Mouse (Mus musculus) stomach, embryonic 14.5 days (tissue): ENCODE measurements at regions not wholly inside any gene's neighbourhood (a gene's known extent, or its start where the extent isn't known, plus 50 kb on each side); places are given as distances from the start of the nearest gene placed in this dataset.

Experiments
- ATAC-seq: fragments of 200-750 bp; cut with Nextera tagmentation; 2 replicates; pipeline ENCODE4 v1.8.0; 2017; ENCODE audit warnings: low read depth, moderate TSS enrichment; ENCODE audit not compliant: insufficient number of reproducible peaks, insufficient read depth, low FRiP score
- H3K27ac ChIP-seq: fragments of 300-500 bp; sonication (generic); 2 replicates; pipeline ENCODE4 v1.5.1; 2014; ENCODE audit warnings: mild to moderate bottlenecking, low read length, moderate library complexity, mixed read lengths
- H3K27me3 ChIP-seq: fragments of 300-500 bp; sonication (generic); 2 replicates; pipeline ENCODE4 v1.6.1; 2014; ENCODE audit warnings: low read length, control low read depth, mixed read lengths; ENCODE audit not compliant: control insufficient read depth, insufficient read depth
- H3K36me3 ChIP-seq: fragments of 300-500 bp; sonication (generic); 2 replicates; pipeline ENCODE4 v1.6.1; 2014; ENCODE audit warnings: mild to moderate bottlenecking, control low read depth, low read length, moderate library complexity, mixed read lengths; ENCODE audit not compliant: control insufficient read depth, insufficient read depth
- H3K4me1 ChIP-seq: fragments of 300-500 bp; sonication (generic); 2 replicates; pipeline ENCODE4 v1.6.1; 2014; ENCODE audit warnings: low read length, control low read depth, mixed read lengths; ENCODE audit not compliant: control insufficient read depth, insufficient read depth
- H3K4me2 ChIP-seq: fragments of 300-500 bp; sonication (generic); replicated peaks from 2 replicates; pipeline ENCODE4 v1.6.1; 2014; ENCODE audit warnings: low read depth, low read length, control low read depth
- H3K4me3 ChIP-seq: fragments of 300-500 bp; sonication (generic); 2 replicates; pipeline ENCODE4 v1.5.1; 2014; ENCODE audit warnings: low read depth, low read length, control low read depth
- H3K9ac ChIP-seq: fragments of 300-500 bp; sonication (generic); replicated peaks from 2 replicates; pipeline ENCODE4 v1.6.1; 2014; ENCODE audit warnings: low read depth, mild to moderate bottlenecking, control low read depth, low read length, moderate library complexity, mixed read lengths
- H3K9me3 ChIP-seq: fragments of 300-500 bp; sonication (generic); 2 replicates; pipeline ENCODE4 v1.6.1; 2016; ENCODE audit warnings: low read depth, low read length, control low read depth; ENCODE audit not compliant: control insufficient read depth
- WGBS: fragments of 180-500 bp; shearing (Covaris S2); extraction: QIAGEN DNeasy Blood & Tissue Kit; methylation state at CpG from one replicate; pipeline ENCODE4 v1.1.7; 2014; 5-methylcytosine and 5-hydroxymethylcytosine counted together

DNA sequence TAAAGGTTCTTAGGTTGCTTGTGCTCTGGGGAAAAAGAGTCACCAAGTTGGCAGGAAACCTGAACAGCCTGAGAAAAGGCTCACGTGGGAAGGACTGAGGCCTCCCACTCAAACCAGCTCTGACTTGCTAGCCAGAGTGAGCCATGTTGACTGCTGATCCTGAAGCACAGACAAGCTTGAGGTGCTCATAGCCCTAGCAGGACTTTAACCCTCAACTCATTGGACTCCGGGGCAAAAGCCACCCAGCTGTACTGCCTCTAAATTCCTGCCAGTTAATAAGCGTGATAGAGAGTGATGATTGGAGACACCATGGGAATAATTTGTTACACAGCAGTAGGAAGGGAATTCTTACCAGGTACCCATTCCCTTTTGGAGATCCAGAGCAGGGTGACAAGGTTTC lies 230.7 kb upstream of the Fermt1 start:
- Histone ChIP-seq H3K36me3 (no peaks in the 10 kb centered on the region), H3K27ac (no peak overlapping the region), H3K4me3 (no peak overlapping the region), H3K4me2 (no peak overlapping the region), H3K9me3 (no peaks in the 10 kb centered on the region), H3K4me1 (no peaks in the 10 kb centered on the region), H3K9ac (no peak overlapping the region), H3K27me3 (no peaks in the 10 kb centered on the region)
- WGBS: 80% methylated on average over 3 of the region's 3 CpGs
- no peak for ATAC-seq

DNA sequence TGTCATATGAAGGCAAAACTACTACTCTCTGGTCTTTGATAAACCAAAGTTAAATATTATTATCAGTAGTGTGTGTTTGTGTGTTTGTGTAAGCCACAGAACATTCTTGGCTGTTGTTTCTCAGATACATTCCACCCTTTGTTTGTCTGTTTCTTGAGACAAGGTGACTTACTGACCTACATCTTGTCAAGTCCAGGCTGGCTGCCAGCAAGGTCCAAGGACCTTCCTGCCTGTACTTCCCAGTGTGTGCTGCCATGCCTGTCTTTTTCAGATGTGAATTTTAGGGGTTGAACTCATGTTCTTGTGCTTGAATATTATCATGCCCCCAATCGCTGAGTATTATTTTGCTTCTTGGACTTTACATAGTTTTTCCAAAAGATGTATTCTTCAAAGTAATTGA lies 235.5 kb upstream of the Fermt1 start:
- no peak for ATAC-seq
- Histone ChIP-seq H3K9me3 (no peaks in the 10 kb centered on the region), H3K4me2 (no peak overlapping the region), H3K4me1 (no peaks in the 10 kb centered on the region), H3K36me3 (no peaks in the 10 kb centered on the region), H3K9ac (no peak overlapping the region), H3K27ac (no peak overlapping the region), H3K4me3 (no peak overlapping the region), H3K27me3 (no peaks in the 10 kb centered on the region)
- WGBS: 90% methylated on average over 1 of the region's 1 CpGs

DNA sequence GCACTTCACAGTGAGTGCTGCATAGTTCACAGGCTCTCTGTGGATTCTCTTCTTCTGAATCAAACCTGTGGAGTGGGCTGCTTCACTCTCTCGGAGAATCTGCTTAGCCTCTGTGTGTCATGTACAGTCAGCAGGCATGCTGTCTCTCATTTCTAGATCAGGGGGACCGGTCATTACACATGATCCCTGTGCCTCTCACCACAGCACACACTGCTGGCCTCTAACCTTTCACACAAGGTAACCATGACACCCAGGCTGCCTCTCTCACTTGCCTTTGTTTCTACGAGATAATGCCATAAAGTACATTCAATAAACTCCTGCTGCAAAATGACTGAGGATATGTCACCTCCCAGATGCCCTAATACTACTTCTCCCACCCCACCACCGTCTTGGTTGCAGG lies 237.2 kb upstream of the Fermt1 start:
- WGBS: 63% methylated on average over 4 of the region's 4 CpGs
- ATAC-seq: no peak
- Histone ChIP-seq H3K4me1 (no peaks in the 10 kb centered on the region), H3K4me2 (no peak overlapping the region), H3K27ac (no peak overlapping the region), H3K27me3 (no peaks in the 10 kb centered on the region), H3K36me3 (no peaks in the 10 kb centered on the region), H3K9me3 (no peaks in the 10 kb centered on the region), H3K4me3 (no peak overlapping the region), H3K9ac (no peak overlapping the region)

DNA sequence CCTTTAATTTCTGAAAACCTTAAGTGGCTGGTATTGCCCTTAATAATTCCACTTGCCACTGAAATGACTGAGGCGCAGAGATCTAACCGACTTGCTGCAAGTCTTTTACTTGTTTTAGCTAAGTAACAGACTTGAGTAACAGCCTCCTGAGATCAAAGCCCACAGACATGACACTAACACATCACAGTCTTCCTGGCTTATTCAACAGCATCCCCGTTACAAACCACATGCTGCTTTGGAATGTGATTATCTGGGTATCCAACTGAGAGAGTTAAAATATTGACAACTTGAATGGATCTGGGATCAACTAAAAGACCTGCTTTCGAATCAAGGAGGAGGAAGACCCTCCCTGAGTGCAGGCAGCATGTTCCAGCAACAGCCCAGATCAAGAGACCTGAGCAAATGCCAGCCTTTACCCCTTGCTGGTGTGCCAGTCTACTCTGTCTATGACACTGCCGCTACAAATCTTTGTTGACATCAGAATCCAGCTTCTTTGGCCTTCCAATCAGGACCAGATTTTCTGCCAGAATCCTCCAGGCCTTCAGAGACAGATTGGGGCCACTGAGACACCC lies 258.7 kb upstream of the Fermt1 start:
- no peak overlapping the region for H3K4me3 ChIP-seq
- no peaks in the 10 kb centered on the region for H3K9me3 ChIP-seq
- no peak overlapping the region for H3K27ac ChIP-seq
- 30% methylated on average over 5 of the region's 5 CpGs for WGBS
- no peak overlapping the region for H3K9ac ChIP-seq
- H3K27me3 ChIP-seq: no peaks in the 10 kb centered on the region
- 0 out of 2 replicates have a peak, but pooled peaks cover 3% of the 10 kb centered on the region for H3K4me1 ChIP-seq
- H3K4me2 ChIP-seq: no peak overlapping the region
- no peaks in the 10 kb centered on the region for H3K36me3 ChIP-seq
- ATAC-seq: no peak

DNA sequence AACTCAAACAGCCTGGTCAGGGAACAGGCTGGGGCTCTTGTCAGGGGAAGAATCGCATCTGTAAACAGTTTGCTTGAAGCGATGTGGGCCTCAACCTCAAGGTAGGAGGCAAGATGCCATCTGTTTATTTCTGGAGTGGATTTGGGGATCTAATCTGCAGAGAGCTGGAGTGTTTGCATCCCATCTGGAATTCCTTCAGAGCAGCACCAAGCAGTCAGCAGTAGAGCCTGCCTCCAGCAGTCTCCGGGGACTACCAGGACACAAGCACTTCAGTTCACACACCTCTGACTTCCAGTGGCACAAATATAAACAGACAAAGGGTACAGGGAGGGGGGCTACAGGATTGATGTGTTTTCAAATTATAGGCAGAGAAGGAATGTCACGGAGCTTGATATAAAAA lies 262.8 kb upstream of the Fermt1 start:
- 22% methylated on average over 4 of the region's 4 CpGs for WGBS
- H3K27ac ChIP-seq: no peak overlapping the region
- H3K9ac ChIP-seq: no peak overlapping the region
- no peaks in the 10 kb centered on the region for H3K36me3 ChIP-seq
- ATAC-seq: no peak
- H3K9me3 ChIP-seq: no peaks in the 10 kb centered on the region
- no peaks in the 10 kb centered on the region for H3K27me3 ChIP-seq
- H3K4me2 ChIP-seq: no peak overlapping the region
- 0 out of 2 replicates have a peak, but pooled peaks cover 3% of the 10 kb centered on the region for H3K4me1 ChIP-seq
- H3K4me3 ChIP-seq: no peak overlapping the region

DNA sequence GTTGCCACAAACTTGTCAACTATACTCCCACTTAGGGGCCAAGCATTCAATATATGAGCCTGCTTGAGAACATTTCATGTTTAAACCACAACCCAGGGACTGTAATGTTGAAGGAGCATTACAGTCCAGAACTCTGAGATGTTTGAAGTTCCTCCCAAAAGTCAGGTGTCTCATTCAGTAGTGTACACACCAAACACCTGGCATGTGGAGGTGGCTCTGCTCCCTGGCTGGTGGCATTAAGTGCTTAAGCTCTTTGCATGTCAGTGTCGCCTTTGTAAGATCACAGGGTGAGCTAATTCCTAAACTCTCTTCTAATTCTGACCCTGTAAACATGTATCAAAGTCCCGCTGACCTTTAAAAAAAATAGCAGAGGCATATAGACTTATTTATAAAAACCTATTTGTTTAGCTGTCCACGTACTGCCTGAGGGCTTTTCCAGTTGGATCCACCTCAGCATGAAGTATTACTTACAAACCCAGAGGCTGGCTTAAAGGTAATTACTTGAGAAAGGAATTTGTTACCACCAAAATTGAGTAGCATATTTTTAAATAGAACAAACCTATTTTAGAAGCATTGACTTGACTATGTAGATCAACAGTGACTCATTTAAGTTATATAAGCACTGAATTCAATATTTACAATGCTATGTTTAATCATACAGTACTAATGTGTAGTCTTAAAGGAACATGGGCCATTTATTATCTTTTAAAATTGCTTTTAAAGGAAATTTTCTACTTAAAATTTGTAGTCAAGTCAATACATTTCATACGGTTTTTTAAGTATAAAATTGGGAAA lies 276.3 kb upstream of the Fermt1 start:
- 51% methylated on average over 4 of the region's 4 CpGs for WGBS
- Histone ChIP-seq H3K9me3 (no peaks in the 10 kb centered on the region), H3K27ac (no peak overlapping the region), H3K4me2 (no peak overlapping the region), H3K4me3 (no peak overlapping the region), H3K36me3 (no peaks in the 10 kb centered on the region), H3K4me1 (no peaks in the 10 kb centered on the region), H3K9ac (no peak overlapping the region), H3K27me3 (no peaks in the 10 kb centered on the region)
- ATAC-seq: no peak

DNA sequence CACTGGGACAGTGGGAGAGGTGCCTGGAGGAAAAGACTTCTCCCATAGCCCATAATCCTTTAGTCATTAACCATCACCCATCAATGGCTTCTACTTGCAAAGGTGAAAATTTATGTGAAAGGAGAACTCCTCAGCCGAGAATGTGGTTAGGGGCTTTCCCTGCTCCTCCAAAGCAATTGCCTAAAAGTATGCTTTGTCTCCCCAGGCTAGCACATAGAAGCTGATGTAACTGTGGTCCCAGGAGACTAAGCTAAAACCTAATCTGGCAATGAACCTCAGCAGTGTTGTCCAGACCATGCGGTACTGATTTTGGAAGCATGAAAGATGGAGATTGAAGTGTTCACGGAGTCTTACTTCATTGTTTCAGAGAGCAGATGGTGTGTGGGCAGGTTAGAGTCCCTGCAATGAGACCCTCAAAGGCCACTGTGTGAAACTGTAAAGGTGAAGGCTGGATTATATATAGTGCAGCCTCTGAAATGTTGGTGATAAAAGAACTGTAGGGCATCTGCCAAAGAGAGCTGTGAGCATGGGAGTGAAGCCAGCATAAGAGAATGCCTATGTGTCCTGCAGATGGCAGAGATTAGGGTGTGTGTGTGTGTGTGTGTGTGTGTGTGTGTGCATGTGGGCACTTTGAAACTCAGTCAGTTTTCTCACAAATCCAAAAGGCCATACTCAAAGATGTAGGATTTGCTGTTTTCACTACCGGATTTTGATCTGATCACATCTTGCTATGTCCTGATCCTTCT lies 289.6 kb upstream of the Fermt1 start:
- Histone ChIP-seq H3K36me3 (no peaks in the 10 kb centered on the region), H3K27ac (no peak overlapping the region), H3K27me3 (no peaks in the 10 kb centered on the region), H3K4me3 (no peak overlapping the region), H3K4me1 (no peaks in the 10 kb centered on the region), H3K9me3 (no peaks in the 10 kb centered on the region), H3K4me2 (no peak overlapping the region), H3K9ac (no peak overlapping the region)
- WGBS: 76% methylated on average over 4 of the region's 4 CpGs
- no peak for ATAC-seq

DNA sequence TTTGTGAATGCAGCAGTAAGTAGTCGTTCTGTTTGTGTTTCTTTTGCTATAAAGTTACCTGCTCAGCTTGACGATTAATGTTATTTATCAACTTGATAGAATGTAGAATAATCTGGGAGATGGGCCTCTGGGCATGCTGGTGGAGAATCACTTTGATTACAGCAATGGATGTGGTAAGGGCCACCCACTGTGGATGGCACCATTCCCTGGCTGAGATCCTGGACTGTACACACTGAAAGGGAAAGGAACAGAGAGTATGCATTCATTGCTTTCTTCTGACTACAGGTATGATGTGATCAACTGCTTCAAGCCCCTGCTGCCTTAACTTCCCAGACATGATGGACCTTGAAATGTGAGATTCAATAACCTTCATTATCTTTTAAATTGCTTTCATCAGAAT lies 299.8 kb upstream of the Bmp2 start:
- Histone ChIP-seq H3K4me2 (no peak overlapping the region), H3K9me3 (no peaks in the 10 kb centered on the region), H3K4me3 (no peak overlapping the region), H3K27ac (no peak overlapping the region), H3K4me1 (no peaks in the 10 kb centered on the region), H3K9ac (no peak overlapping the region), H3K36me3 (no peaks in the 10 kb centered on the region), H3K27me3 (no peaks in the 10 kb centered on the region)
- ATAC-seq: no peak
- WGBS: 76% methylated on average over 2 of the region's 2 CpGs
